15 mouse cellular contexts compared by ENCODE assay signal in genomic region chr10:119024425-119024824, GRCm38 (mm10).
"Had no signal": no experiment of that assay in that cellular context is flagged by ENCODE, and none has a peak within 500 bp of the region (broad histone marks: within the 10 kb centered on the region; RNA-seq: fewer than 3 reads in every experiment).

No protein-coding gene starts in this region.

- H3K4me1 ChIP-seq: limb, embryonic 12.5 days; liver, embryonic 13.5 days; midbrain, embryonic 13.5 days; stomach, embryonic 15.5 days had no signal

- DNase-seq: kidney, adult 8-10 months; kidney, postnatal 14 days; layer of hippocampus, adult 9-11 months; layer of hippocampus, postnatal 36 days; liver; liver, embryonic 13.5 days; lung, adult 18-20 months; retina, postnatal 1 day; right cerebral cortex, postnatal 4 days; thymus, postnatal 25 days had no signal

- ATAC-seq: inflammation-experienced regulatory T-cells, adult 6 months; midbrain, embryonic 13.5 days had no signal

- H3K9me3 ChIP-seq: limb, embryonic 12.5 days; liver, embryonic 13.5 days; midbrain, embryonic 13.5 days; neural tube, embryonic 12.5 days; stomach, embryonic 15.5 days had no signal

- H3K36me3 ChIP-seq: limb, embryonic 12.5 days; liver, embryonic 13.5 days; midbrain, embryonic 13.5 days; neural tube, embryonic 12.5 days; stomach, embryonic 15.5 days had no signal

- H3K9ac ChIP-seq: limb, embryonic 12.5 days; liver, embryonic 13.5 days; midbrain, embryonic 13.5 days; neural tube, embryonic 12.5 days; stomach, embryonic 15.5 days had no signal

- H3K27me3 ChIP-seq: liver, embryonic 13.5 days; midbrain, embryonic 13.5 days; neural tube, embryonic 12.5 days; stomach, embryonic 15.5 days had no signal

- H3K4me2 ChIP-seq: limb, embryonic 12.5 days; liver, embryonic 13.5 days; midbrain, embryonic 13.5 days; neural tube, embryonic 12.5 days; stomach, embryonic 15.5 days had no signal

- H3K27ac ChIP-seq: limb, embryonic 12.5 days; liver, embryonic 13.5 days; midbrain, embryonic 13.5 days; neural tube, embryonic 12.5 days; stomach, embryonic 15.5 days had no signal

- H3K4me3 ChIP-seq: limb, embryonic 12.5 days; liver, embryonic 13.5 days; midbrain, embryonic 13.5 days; neural tube, embryonic 12.5 days; stomach, embryonic 15.5 days had no signal
